Mouse (Mus musculus): ENCODE data around the gene Acad12. TPM values are rescaled to one million over a fixed set of nuclear protein-coding genes. Genes with fewer than 3 reads are reported as not detected.

Acad12 gene
- polyA plus RNA-seq, 1 experiment from 2014 or later = 1.6 TPM

- 76% methylated on average over 1 of the region's 1 CpGs for WGBS
- H3K27ac ChIP-seq (replicated peaks) = no peak overlapping the region
- no peak for ATAC-seq (ENCODE audit: low read depth)
- H3K27me3 ChIP-seq = no peaks in the 10 kb centered on the region
- no peak overlapping the region for H3K9ac ChIP-seq
- peaks cover 47% of the 10 kb centered on the region for H3K36me3 ChIP-seq
- no peaks in the 10 kb centered on the region for H3K9me3 ChIP-seq
- no peak overlapping the region for H3K4me2 ChIP-seq
- no peak overlapping the region for H3K4me3 ChIP-seq
- H3K4me1 ChIP-seq (replicated peaks) = no peaks in the 10 kb centered on the region
Measured at GRCm38 (mm10) chr5:121570787-121571186, 48.0 kb downstream of the Acad12 start.

DNA sequence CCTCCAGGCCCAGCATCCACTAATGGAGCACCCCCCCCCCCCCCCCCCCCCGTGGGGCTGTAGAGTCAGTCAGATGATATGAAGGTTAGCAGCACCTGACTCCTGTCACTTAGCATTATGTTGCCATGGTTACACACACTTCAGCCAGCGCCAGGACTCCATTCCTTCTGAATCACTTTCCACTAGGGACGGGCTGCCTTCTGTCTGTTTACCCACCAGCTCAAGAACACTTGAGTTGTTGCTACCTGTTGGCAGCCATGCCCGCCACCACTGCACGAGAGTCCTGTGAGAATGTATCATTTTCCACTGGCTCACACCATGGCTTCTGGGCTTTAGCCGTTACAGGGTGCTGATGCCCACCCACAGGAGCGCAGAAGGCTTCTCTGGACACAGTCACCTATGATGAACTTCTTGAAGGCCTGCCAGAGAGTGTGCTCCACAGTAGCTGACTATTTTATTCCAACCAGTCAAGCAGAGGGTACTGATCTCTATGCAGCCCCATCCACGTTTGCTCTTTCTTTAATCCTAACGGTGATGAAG, 48.8 kb downstream of the Acad12 start:
- H3K4me2 ChIP-seq = no peak overlapping the region
- H3K27ac ChIP-seq (replicated peaks) = no peak overlapping the region
- H3K4me1 ChIP-seq (replicated peaks) = no peaks in the 10 kb centered on the region
- 83% methylated on average over 9 of the region's 9 CpGs for WGBS
- no peak overlapping the region for H3K4me3 ChIP-seq
- ATAC-seq (ENCODE audit: low read depth) = no peak
- H3K36me3 ChIP-seq = peaks cover 40% of the 10 kb centered on the region
- H3K27me3 ChIP-seq = no peaks in the 10 kb centered on the region
- no peaks in the 10 kb centered on the region for H3K9me3 ChIP-seq
- H3K9ac ChIP-seq = no peak overlapping the region

GRCm38 (mm10) chr5:121566035-121566681, 52.6 kb downstream of the Acad12 start:
- no peaks in the 10 kb centered on the region for H3K9me3 ChIP-seq
- no peak overlapping the region for H3K4me3 ChIP-seq
- peaks cover 15% of the 10 kb centered on the region; the same call in 1 of the 2 replicates for H3K36me3 ChIP-seq
- ATAC-seq (ENCODE audit: low read depth) = no peak
- H3K4me2 ChIP-seq = no peak overlapping the region
- whole genome bisulfite sequencing = 92% methylated on average over 16 of the region's 16 CpGs
- H3K27me3 ChIP-seq = no peaks in the 10 kb centered on the region
- no peak overlapping the region for H3K27ac ChIP-seq (replicated peaks)
- no peak overlapping the region for H3K9ac ChIP-seq
- H3K4me1 ChIP-seq (replicated peaks) = no peaks in the 10 kb centered on the region

- 13% methylated on average over 11 of the region's 11 CpGs for WGBS
- no peak for ATAC-seq (ENCODE audit: low read depth)
- H3K4me1 ChIP-seq (replicated peaks) = no peaks in the 10 kb centered on the region
Measured at GRCm38 (mm10) chr5:121564468-121564895, 54.3 kb downstream of the Acad12 start.

GRCm38 (mm10) chr5:121562436-121562835, 56.3 kb downstream of the Acad12 start:
- no peak for ATAC-seq (ENCODE audit: low read depth)
- Histone ChIP-seq H3K27me3 (no peaks in the 10 kb centered on the region), H3K9me3 (no peaks in the 10 kb centered on the region), H3K4me2 (no peak overlapping the region), H3K36me3 (no peaks in the 10 kb centered on the region; the same call in 1 of the 2 replicates), H3K27ac (replicated peaks) (no peak overlapping the region), H3K9ac (no peak overlapping the region), H3K4me3 (no peak overlapping the region), H3K4me1 (replicated peaks) (no peaks in the 10 kb centered on the region)
- WGBS = 88% methylated on average over 3 of the region's 3 CpGs

More at GRCm38 (mm10) chr5:121564468-121564895, 54.3 kb downstream of the Acad12 start:
- no peak overlapping the region for H3K9ac ChIP-seq
- H3K36me3 ChIP-seq = peaks cover 7% of the 10 kb centered on the region; the same call in 1 of the 2 replicates
- peak overlapping the region; percentile 34; the same call in 1 of the 2 replicates for H3K4me2 ChIP-seq
- no peak overlapping the region for H3K27ac ChIP-seq (replicated peaks)
- H3K4me3 ChIP-seq = no peak overlapping the region
- H3K27me3 ChIP-seq = no peaks in the 10 kb centered on the region
- H3K9me3 ChIP-seq = no peaks in the 10 kb centered on the region

- WGBS = 86% methylated on average over 7 of the region's 7 CpGs
Measured at GRCm38 (mm10) chr5:121549196-121549595, 69.5 kb downstream of the Acad12 start.

DNA sequence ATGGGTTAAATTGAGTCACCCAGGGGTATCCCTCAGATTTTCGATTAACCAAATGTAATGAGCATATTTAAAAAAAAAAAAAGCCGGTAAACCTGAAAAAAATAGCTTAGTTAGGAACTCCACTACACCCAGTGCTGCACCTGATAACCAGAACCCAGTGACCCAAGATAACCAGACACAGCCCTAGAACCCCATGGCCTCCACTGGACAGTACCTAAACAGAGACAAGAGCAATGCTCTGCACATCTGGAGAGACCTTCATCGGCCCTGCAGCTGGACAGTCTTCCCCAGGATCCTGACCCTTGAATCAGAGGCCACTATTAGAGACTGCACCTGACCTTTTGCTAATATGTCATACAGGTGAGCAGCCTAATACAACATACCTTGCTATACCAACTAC, 71.7 kb downstream of the Acad12 start:
- no peaks in the 10 kb centered on the region for H3K9me3 ChIP-seq
- no peaks in the 10 kb centered on the region for H3K27me3 ChIP-seq
- no peaks in the 10 kb centered on the region for H3K36me3 ChIP-seq
- H3K4me3 ChIP-seq = no peak overlapping the region
- 92% methylated on average over 3 of the region's 3 CpGs for WGBS
- ATAC-seq (ENCODE audit: low read depth) = no peak
- no peak overlapping the region for H3K9ac ChIP-seq
- H3K27ac ChIP-seq (replicated peaks) = no peak overlapping the region
- H3K4me1 ChIP-seq (replicated peaks) = peaks cover 34% of the 10 kb centered on the region
- H3K4me2 ChIP-seq = no peak overlapping the region

More at GRCm38 (mm10) chr5:121549196-121549595, 69.5 kb downstream of the Acad12 start:
- Histone ChIP-seq H3K9me3 (no peaks in the 10 kb centered on the region), H3K4me3 (no peak overlapping the region), H3K4me1 (replicated peaks) (peaks cover 13% of the 10 kb centered on the region), H3K36me3 (no peaks in the 10 kb centered on the region), H3K9ac (no peak overlapping the region), H3K27me3 (no peaks in the 10 kb centered on the region), H3K4me2 (no peak overlapping the region), H3K27ac (replicated peaks) (no peak overlapping the region)
- no peak for ATAC-seq (ENCODE audit: low read depth)

Other genes starting within 250 kb of the Acad12 start
- 119 and 130 TPM in 2 replicates for gene Trafd1, start 233.3 kb downstream of the Acad12 start, polyA plus RNA-seq (2015; fragmentation: Nextera tagmentation; extraction: Ambion mirVana)
- 46.7 and 53.9 TPM in 2 replicates for gene Naa25, start 221.0 kb downstream of the Acad12 start, polyA plus RNA-seq (2015; fragmentation: Nextera tagmentation; extraction: Ambion mirVana)
- gene Tmem116, start 167.0 kb downstream of the Acad12 start, polyA plus RNA-seq (2015; fragmentation: Nextera tagmentation; extraction: Ambion mirVana) = 1.8 and 2.1 TPM in 2 replicates
- 171 and 174 TPM in 2 replicates for gene Erp29, start 166.4 kb downstream of the Acad12 start, polyA plus RNA-seq (2015; fragmentation: Nextera tagmentation; extraction: Ambion mirVana)
- not detected in 2 replicates for gene Adam1b, start 115.5 kb downstream of the Acad12 start, polyA plus RNA-seq (2015; fragmentation: Nextera tagmentation; extraction: Ambion mirVana)
- gene Adam1a, start 73.5 kb downstream of the Acad12 start, polyA plus RNA-seq (2015; fragmentation: Nextera tagmentation; extraction: Ambion mirVana) = 2.4 and 4.1 TPM in 2 replicates
- not detected in 2 replicates for gene Gm42878, start 73.5 kb downstream of the Acad12 start, polyA plus RNA-seq (2015; fragmentation: Nextera tagmentation; extraction: Ambion mirVana)
- 59.6 and 59.7 TPM in 2 replicates for gene Mapkapk5, start 73.0 kb downstream of the Acad12 start, polyA plus RNA-seq (2015; fragmentation: Nextera tagmentation; extraction: Ambion mirVana)
- gene Aldh2, start 25.1 kb downstream of the Acad12 start, polyA plus RNA-seq (2015; fragmentation: Nextera tagmentation; extraction: Ambion mirVana) = 126 and 133 TPM in 2 replicates
- gene Acad10, start 41.6 kb upstream of the Acad12 start, polyA plus RNA-seq (2015; fragmentation: Nextera tagmentation; extraction: Ambion mirVana) = 1.3 and 1.6 TPM in 2 replicates
- 46.1 and 47.3 TPM in 2 replicates for gene Brap, start 41.6 kb upstream of the Acad12 start, polyA plus RNA-seq (2015; fragmentation: Nextera tagmentation; extraction: Ambion mirVana)
- 83.7 and 89.1 TPM in 2 replicates for gene Atxn2, start 92.4 kb upstream of the Acad12 start, polyA plus RNA-seq (2015; fragmentation: Nextera tagmentation; extraction: Ambion mirVana)
- gene Sh2b3, start 218.7 kb upstream of the Acad12 start, polyA plus RNA-seq (2015; fragmentation: Nextera tagmentation; extraction: Ambion mirVana) = 6.9 and 7.7 TPM in 2 replicates
- gene Pheta1, start 230.0 kb upstream of the Acad12 start, polyA plus RNA-seq (2015; fragmentation: Nextera tagmentation; extraction: Ambion mirVana) = 41.1 and 41.5 TPM in 2 replicates